Mouse (Mus musculus) induced T-regulatory cell, adult 2 months (primary cell): Measurements from ENCODE around the gene Adap2.
A peak's percentile ranks its signal among the peaks of the same experiment; 100 is the strongest.

Experiments
- DNase-seq: peaks from one replicate; pipeline ENCODE4 v3.0.0-alpha.2; 2012; ENCODE audit warnings: low read depth

Gene Adap2

GRCm38 (mm10) chr11:80199773-80200172 lies 45.9 kb downstream of the Adap2 start:
- peak; percentile 35 for DNase-seq

- peak; percentile 77 for DNase-seq
These were observed 46.4 kb downstream of the Adap2 start for GRCm38 (mm10) chr11:80200326-80200725.

DNA sequence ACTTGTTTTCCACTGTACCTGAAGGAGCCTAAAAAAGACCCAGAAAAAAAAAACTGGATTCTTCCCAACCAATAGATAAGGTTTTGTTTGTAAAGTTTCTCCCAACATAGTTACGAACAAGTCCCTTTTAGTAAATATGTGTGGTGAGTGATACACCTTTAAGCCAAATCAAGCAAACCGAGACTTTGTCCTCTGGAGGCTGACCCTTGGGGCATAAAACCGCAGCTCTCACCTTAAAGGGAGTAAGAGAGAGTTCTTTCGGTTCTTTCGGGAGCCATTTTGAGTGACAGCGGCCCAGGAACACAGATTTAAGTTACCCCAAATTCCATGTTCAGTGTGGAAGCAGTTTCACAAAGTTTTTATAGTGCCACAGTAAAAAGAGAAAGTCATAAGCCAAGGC lies 48.4 kb downstream of the Adap2 start:
- DNase-seq, result no peak

DNA sequence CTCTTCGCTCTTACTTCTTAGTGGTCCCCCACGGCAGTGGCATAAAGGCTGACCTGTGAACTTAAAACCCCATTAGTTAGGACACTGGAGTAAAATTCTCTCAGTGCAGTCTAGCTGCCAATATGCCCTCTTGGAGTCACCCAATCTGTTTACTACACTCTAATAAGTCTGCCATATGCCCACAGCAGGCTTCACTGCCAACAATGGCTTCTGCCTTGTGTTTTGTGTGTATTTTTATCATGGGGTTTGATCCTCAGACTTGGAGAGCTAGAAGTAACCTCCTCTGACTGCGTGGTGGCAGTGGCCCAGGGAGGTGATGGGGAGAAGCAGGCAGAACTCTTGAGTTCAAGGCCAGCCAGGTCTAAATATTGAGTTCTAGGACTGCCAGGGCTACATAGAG lies 50.1 kb downstream of the Adap2 start:
- no peak for DNase-seq

- no peak for DNase-seq
These were observed 51.0 kb downstream of the Adap2 start for GRCm38 (mm10) chr11:80204941-80205340.

DNA sequence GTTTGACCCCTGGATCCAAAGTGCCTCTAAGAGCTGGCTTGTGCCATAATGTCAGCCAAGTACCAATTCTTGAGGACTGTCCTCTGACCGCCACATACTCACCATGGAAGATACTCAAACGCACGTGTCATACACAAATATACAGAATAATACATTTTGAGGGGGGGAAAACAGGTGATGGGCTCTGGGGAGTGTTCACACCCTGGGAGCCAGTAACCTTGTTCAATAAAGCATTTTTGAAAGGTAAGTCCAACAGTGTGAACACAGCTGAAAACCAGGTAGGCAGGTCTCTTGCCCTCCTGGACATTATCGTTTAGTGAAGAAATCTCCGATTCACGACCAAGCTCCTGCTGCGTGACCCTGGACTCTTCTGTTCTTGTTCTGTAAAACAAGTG lies 54.6 kb downstream of the Adap2 start:
- no peak for DNase-seq

GRCm38 (mm10) chr11:80208860-80209800 lies 55.2 kb downstream of the Adap2 start, which contains the start of gene Rhot1:
TSS of gene Rhot1 (plus strand) at chr11:80209019.
- DNase-seq, result peak; percentile 96

- peak; percentile 20 for DNase-seq
These were observed 56.4 kb downstream of the Adap2 start for GRCm38 (mm10) chr11:80210321-80210720.

- DNase-seq, result no peak
These were observed 58.4 kb downstream of the Adap2 start for GRCm38 (mm10) chr11:80212282-80212681.

- DNase-seq, result no peak
These were observed 61.4 kb downstream of the Adap2 start for GRCm38 (mm10) chr11:80215291-80215690.

DNA sequence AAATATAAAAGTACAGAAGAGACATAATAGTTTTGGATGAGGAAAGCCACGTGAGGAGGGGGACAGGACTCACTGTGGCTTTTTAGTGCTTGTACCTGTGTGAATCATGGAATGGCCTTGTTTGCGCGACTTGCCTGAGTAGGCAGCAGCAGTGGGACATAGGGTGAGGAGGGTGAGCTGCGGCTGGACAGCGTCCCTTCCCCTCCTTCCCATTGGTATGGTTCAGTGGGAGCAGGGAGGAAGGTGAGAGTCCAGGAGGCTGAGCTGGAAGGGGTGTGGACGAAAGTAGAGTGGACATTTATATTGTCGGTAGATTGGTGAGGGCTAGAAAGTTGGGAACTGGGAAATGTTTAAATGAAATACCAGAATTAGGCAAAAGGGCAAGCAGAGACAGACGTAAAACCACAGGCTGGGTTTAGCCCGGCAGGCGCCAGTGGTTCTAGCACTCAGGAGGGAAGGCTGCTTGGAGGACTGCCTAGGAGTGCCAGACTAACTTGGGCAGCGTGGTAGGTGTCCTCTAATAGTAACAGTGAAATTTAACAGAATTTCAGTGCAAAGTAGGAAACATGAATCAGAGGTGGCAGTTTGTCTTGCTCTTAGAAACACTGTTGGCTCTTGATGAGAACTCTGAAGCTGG lies 64.9 kb downstream of the Adap2 start:
- DNase-seq, result no peak
